Mouse (Mus musculus) MEL (cell line): ENCODE measurements around the gene Tbck.

Experiments
- CHD1 ChIP-seq: IDR thresholded peaks from 2 replicates; pipeline ENCODE4 v1.6.1; 2012; ENCODE audit warnings: low read depth, mild to moderate bottlenecking, inconsistent platforms, low read length, improper control_type of control experiment
- CTCF ChIP-seq, 3 experiments: IDR thresholded peaks in 2 of 3; conservative IDR thresholded peaks in 1 of 3; 2 replicates each; pipeline ENCODE4 v1.5.1; 2011 to 2012; ENCODE audit warnings: low read length in 3 of 3, low read depth in 2 of 3, mild to moderate bottlenecking in 2 of 3, improper control_type of control experiment in 1 of 3, inconsistent platforms in 1 of 3, mixed read lengths in 1 of 3, moderate library complexity in 1 of 3; ENCODE audit not compliant: control insufficient read depth in 1 of 3, insufficient read depth in 1 of 3, poor library complexity in 1 of 3, severe bottlenecking in 1 of 3
- EP300 ChIP-seq, 2 experiments: IDR thresholded peaks; 2 replicates each; pipeline ENCODE4 v1.6.1; 2011; ENCODE audit warnings: improper control_type of control experiment in 2 of 2, low read length in 2 of 2, low read depth in 1 of 2, mild to moderate bottlenecking in 1 of 2
- GATA1 ChIP-seq: IDR thresholded peaks from 2 replicates; pipeline ENCODE4 v1.6.1; 2011; ENCODE audit warnings: low read depth, low read length, improper control_type of control experiment
- HCFC1 ChIP-seq: IDR thresholded peaks from 2 replicates; pipeline ENCODE4 v1.6.1; 2012; ENCODE audit warnings: low read depth, mild to moderate bottlenecking, inconsistent platforms, low read length, improper control_type of control experiment, moderate library complexity
- MAFK ChIP-seq: IDR thresholded peaks from 2 replicates; pipeline ENCODE4 v1.6.1; 2011; ENCODE audit warnings: low read depth, mild to moderate bottlenecking, low read length, improper control_type of control experiment, borderline replicate concordance
- MAX ChIP-seq: IDR thresholded peaks from 2 replicates; pipeline ENCODE4 v1.6.1; 2011; ENCODE audit warnings: low read length, improper control_type of control experiment
- MAZ ChIP-seq: IDR thresholded peaks from 2 replicates; pipeline ENCODE4 v1.6.1; 2012; ENCODE audit warnings: low read depth, mild to moderate bottlenecking, inconsistent platforms, low read length, improper control_type of control experiment
- MXI1 ChIP-seq: IDR thresholded peaks from 2 replicates; pipeline ENCODE4 v1.6.1; 2011; ENCODE audit warnings: mild to moderate bottlenecking, low read depth, low read length, improper control_type of control experiment
- NELFE ChIP-seq: IDR thresholded peaks from 2 replicates; pipeline ENCODE4 v1.6.1; 2011; ENCODE audit warnings: low read depth, low read length, improper control_type of control experiment
- SMC3 ChIP-seq: IDR thresholded peaks from 2 replicates; pipeline ENCODE4 v1.6.1; 2011; ENCODE audit warnings: low read depth, low read length, improper control_type of control experiment
- TCF12 ChIP-seq: IDR thresholded peaks from 2 replicates; pipeline ENCODE4 v1.6.1; 2014; ENCODE audit warnings: low read depth, mild to moderate bottlenecking, inconsistent platforms, low read length, improper control_type of control experiment, moderate library complexity
- ZKSCAN1 ChIP-seq: IDR thresholded peaks from 2 replicates; pipeline ENCODE4 v1.6.1; 2012; ENCODE audit warnings: low read depth, mild to moderate bottlenecking, inconsistent platforms, low read length, improper control_type of control experiment, moderate library complexity
- ZNF384 ChIP-seq: IDR thresholded peaks from 2 replicates; pipeline ENCODE4 v1.6.1; 2012; ENCODE audit warnings: low read depth, mild to moderate bottlenecking, inconsistent platforms, low read length, improper control_type of control experiment

DNA sequence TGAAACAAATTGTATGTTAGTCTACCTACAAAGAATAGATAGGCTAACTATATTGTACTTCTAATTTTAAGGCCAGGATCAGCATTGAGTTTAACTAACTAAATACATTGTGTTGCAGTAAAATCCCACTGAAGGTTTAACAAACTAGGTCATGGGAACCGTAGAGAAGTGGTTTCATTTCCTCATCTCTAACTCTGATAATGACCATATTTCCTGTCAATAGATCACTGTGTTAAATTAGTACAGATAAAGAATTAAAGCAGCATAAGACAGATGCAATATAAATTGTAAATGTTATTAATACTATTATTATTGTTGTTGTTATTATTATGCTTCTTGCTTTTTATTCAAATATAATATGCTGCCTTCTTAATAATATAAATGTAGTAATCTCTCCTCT is 72.3 kb downstream of the Tbck start:
- TF ChIP-seq HCFC1 (no peak), EP300 (IDR thresholded peaks at IDR 0.05; ENCODE audit: low read depth in 1 of 2, low read length in 2 of 2) (no peak), MAFK (no peak), ZKSCAN1 (no peak), MXI1 (no peak), CTCF (IDR thresholded peaks at IDR 0.05 in 2 of 3, conservative IDR thresholded peaks at IDR 0.05 in 1 of 3; ENCODE audit: control insufficient read depth in 1 of 3, insufficient read depth in 1 of 3, low read depth in 2 of 3, low read length in 3 of 3, poor library complexity in 1 of 3, severe bottlenecking in 1 of 3) (no peak), MAX (no peak), GATA1 (no peak), NELFE (no peak), CHD1 (no peak), ZNF384 (no peak), TCF12 (no peak), SMC3 (no peak), MAZ (no peak)
